Mouse (Mus musculus) common myeloid progenitor, adult 5-6 weeks (primary cell): Measurements from ENCODE around the gene Col5a3. TPM values are rescaled to one million over a fixed set of nuclear protein-coding genes. Genes with fewer than 3 reads are reported as not detected.

ENCODE experiments used
- ATAC-seq: replicated peaks from 2 replicates; pipeline ENCODE4 v1.8.0; 2016; ENCODE audit warnings: low read depth, mild to moderate bottlenecking, moderate TSS enrichment, inconsistent platforms; ENCODE audit not compliant: poor library complexity, severe bottlenecking
- total RNA-seq: library from RNA; stranded (forward); fragments of 200-1000, 187-1606 nt; gene quantifications from 2 replicates; pipeline ENCODE4 v1.2.3, GENCODE M21; 2017

The Col5a3 gene
- total RNA-seq, 1 experiment from 2014 or later = 0.27 TPM

GRCm38 (mm10) chr9:20810271-20810670 lies 4.6 kb downstream of the Col5a3 start:
- ATAC-seq = no peak

- no peak for ATAC-seq
These were observed 9.2 kb downstream of the Col5a3 start for GRCm38 (mm10) chr9:20805706-20806105.

- no peak for ATAC-seq
These were observed 9.7 kb downstream of the Col5a3 start for GRCm38 (mm10) chr9:20805159-20805495.

GRCm38 (mm10) chr9:20804266-20805158 lies 10.4 kb downstream of the Col5a3 start:
- ATAC-seq = peak; percentile 94

- peak; percentile 92 for ATAC-seq
These were observed 20.6 kb downstream of the Col5a3 start for GRCm38 (mm10) chr9:20794108-20794806.

GRCm38 (mm10) chr9:20790345-20790744 lies 24.5 kb downstream of the Col5a3 start:
- ATAC-seq = no peak

- no peak for ATAC-seq
These were observed 25.2 kb downstream of the Col5a3 start for GRCm38 (mm10) chr9:20789651-20790050.

- ATAC-seq = no peak
These were observed 26.9 kb downstream of the Col5a3 start for GRCm38 (mm10) chr9:20787992-20788391.

GRCm38 (mm10) chr9:20785055-20785454 lies 29.8 kb downstream of the Col5a3 start:
- ATAC-seq = no peak

GRCm38 (mm10) chr9:20781286-20781685 lies 33.6 kb downstream of the Col5a3 start:
- ATAC-seq = no peak

- ATAC-seq = peak; percentile 53
These were observed 49.6 kb downstream of the Col5a3 start for GRCm38 (mm10) chr9:20765274-20765673.

GRCm38 (mm10) chr9:20763099-20763498 lies 51.8 kb downstream of the Col5a3 start:
- ATAC-seq = no peak

- ATAC-seq = no peak
These were observed 52.5 kb downstream of the Col5a3 start for GRCm38 (mm10) chr9:20762197-20762961.

- no peak for ATAC-seq
These were observed 53.5 kb downstream of the Col5a3 start for GRCm38 (mm10) chr9:20761388-20761787.

- ATAC-seq = 0 out of 2 replicates have a peak, but pooled peaks have one; percentile 10
These were observed 54.1 kb downstream of the Col5a3 start for GRCm38 (mm10) chr9:20760813-20761212.

GRCm38 (mm10) chr9:20758896-20759295 lies 56.0 kb downstream of the Col5a3 start:
- ATAC-seq = no peak

GRCm38 (mm10) chr9:20758243-20758642 lies 56.6 kb downstream of the Col5a3 start:
- no peak for ATAC-seq

GRCm38 (mm10) chr9:20757087-20757955 lies 57.5 kb downstream of the Col5a3 start:
- peak; percentile 81 for ATAC-seq

- ATAC-seq = no peak
These were observed 58.7 kb downstream of the Col5a3 start for GRCm38 (mm10) chr9:20756081-20756700.
